Mouse (Mus musculus) left cerebral cortex, postnatal 14 days (tissue): Measurements from ENCODE around the gene Ift81. TPM values are rescaled to one million over a fixed set of nuclear protein-coding genes. Genes with fewer than 3 reads are reported as not detected.
"Not testable (repeated sequence)": the region's sequence is repeated elsewhere in the genome, so short reads cannot be mapped to it uniquely, and the experiment has no call there.

Experiments used
- DNase-seq, 2 experiments: peaks; one replicate each; pipeline ENCODE4 v3.0.0; 2021 to 2022; ENCODE audit warnings: low spot score in 2 of 2, mixed read lengths in 1 of 2
- intact Hi-C: fragments of 180-260 bp; cut with DNase I; formaldehyde crosslinking; loops from one replicate; pipeline ENCODE4 v1.15.1; 2025
- long read RNA-seq, 2 experiments: library from polyadenylated mRNA; stranded (forward); transcript quantifications; one replicate each; pipeline ENCODE4 v2.0.0; 2021
- total RNA-seq, 2 experiments: library from RNA; stranded (reverse); gene quantifications; 2 replicates each; pipeline ENCODE4 v1.2.3; 2021

The Ift81 gene
- total RNA-seq = 10 to 100 TPM; 35.5 to 36.5 TPM
- long read RNA-seq, experiment 1, transcript Ift81-201 (19 exons, 2,950 nt) = major isoform, 26 of 42 reads
- long read RNA-seq, experiment 1, partial matches to known transcripts = 3 of 42 reads
- long read RNA-seq, experiment 1, other reads (novel, unspliced or antisense) = 13 of 42 reads
- long read RNA-seq, experiment 2, transcript Ift81-201 (19 exons, 2,950 nt) = major isoform, 9 of 22 reads
- long read RNA-seq, experiment 2, partial matches to known transcripts = 3 of 22 reads
- long read RNA-seq, experiment 2, other reads (novel, unspliced or antisense) = 10 of 22 reads

DNA sequence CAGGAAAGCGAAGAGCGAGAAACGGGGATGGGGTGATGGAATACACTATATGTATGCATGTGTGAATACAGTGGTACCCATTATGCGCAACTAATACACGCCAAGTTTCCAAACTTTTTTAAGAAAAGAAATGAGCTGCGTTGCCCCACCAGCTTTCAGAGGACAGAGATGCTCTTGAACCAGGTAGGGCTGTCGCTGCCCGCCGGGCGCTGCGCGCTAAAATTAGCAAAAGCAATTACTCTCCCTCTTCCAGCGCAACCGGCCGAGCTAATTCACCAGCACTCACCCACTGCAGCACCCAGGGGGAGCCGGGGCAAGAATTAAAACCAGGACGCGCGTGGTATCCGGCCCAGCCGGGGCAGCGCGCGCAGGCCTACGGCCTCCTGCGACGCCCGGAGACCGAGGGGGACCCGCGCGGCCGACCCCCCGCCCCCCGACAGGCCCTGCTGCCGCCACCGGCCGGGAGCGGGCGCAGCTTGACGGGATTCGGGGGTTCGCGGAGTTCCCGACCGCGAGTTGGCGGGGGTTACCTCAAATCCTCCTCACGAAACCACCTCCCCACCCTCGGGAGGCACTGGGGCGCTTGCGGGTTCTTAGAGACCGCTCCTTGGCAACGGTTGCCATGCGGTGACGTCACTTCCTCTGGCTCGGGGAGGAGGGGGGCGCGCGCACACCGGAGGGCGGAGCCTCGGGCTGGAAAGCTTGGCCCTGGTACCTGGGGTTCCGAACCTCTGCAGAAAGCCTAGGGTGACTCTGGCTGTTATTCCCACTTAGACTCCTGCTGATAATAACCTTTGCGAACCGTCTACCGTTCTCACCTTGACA is at the start of gene Ift81:
Gene Ift81, minus strand, starts transcription at position 611 of the 825 bp plus-strand sequence.
- intact Hi-C loops = no loop called here
- DNase-seq = peak; percentile 96 to 97

DNA sequence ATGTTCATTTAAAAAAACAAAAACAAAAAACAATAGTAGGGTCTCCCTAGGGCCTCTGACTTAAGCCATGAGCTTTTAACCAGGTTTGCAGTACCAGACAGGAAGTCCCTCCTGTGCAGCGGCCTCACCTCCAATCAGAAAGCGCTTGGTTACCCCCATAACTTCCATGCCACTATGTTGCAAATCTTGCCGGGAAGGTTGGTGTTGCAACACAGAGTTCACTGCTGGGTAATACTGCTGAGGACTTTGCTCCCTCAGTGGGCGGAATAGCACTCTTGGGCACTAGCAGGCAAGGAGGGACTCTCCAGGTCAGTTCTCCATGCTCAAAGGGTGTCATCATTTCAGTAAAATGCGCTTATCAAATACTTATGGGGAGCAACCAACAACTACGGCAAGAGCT is 48.2 kb upstream of the Ift81 start:
- intact Hi-C loops = no loop called here
- DNase-seq = no peak

DNA sequence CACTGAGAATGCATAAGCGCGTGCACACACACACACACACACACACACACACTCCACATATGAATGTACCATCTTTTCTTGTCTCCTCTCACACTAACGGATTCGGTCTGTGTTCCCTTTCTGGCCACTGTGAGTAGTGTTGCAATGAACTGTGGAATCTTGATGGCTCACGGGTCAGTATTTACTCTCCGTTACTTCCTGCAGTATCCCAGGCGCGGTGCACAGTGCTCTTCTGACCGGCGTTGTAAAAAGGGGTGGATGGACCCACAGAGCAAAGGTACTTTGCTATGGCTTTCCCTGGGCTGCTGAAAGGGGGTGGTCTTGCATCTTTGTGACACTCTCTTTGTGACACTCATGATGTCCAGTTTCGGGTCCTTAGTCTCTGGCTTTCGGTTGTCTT is 42.5 kb upstream of the Ift81 start:
- intact Hi-C loops = no loop called here

GRCm38 (mm10) chr5:122654268-122654573 is 39.9 kb upstream of the Ift81 start:
- DNase-seq = no peak
- intact Hi-C loops = no loop called here

More for the DNA sequence above, 42.5 kb upstream of the Ift81 start:
- no peak for DNase-seq

GRCm38 (mm10) chr5:122653446-122654267 is 39.3 kb upstream of the Ift81 start:
- DNase-seq = peak; percentile 46 to 68
- intact Hi-C loops = no loop called here

GRCm38 (mm10) chr5:122653112-122653445 is 38.8 kb upstream of the Ift81 start:
- intact Hi-C loops = no loop called here
- peak; percentile 44 to 71 for DNase-seq

- no peak for DNase-seq
- intact Hi-C loops = no loop called here
Measured at GRCm38 (mm10) chr5:122652506-122652905, 38.2 kb upstream of the Ift81 start.

GRCm38 (mm10) chr5:122650100-122650499 is 35.8 kb upstream of the Ift81 start:
- intact Hi-C loops = no loop called here
- DNase-seq = no peak

DNA sequence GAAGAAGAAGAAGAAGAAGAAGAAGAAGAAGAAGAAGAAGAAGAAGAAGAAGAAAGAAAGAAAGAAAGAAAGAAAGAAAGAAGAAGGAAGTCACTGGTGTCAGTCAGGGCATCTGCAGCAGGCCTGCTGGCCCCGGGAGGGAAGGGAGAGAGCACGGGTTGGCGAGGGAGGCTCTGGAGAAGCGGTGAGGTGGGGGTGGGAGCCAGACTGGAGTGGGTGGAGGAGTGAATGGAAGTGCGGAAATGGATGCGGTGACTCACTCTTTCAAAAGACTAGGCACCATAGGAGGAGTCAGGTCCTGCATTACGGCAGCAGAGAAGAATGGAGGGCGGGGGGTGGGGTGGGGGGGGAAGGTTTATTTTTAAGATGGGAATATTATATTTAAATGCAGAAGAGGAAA is 34.9 kb upstream of the Ift81 start:
- DNase-seq = peak; percentile 56 to 62
- intact Hi-C loops = no loop called here

- intact Hi-C loops, DNase-seq: not testable (repeated sequence)
Measured at GRCm38 (mm10) chr5:122647952-122648374, 33.6 kb upstream of the Ift81 start.

- no peak for DNase-seq
- intact Hi-C loops = no loop called here
Measured at GRCm38 (mm10) chr5:122647256-122647924, 33.1 kb upstream of the Ift81 start.

DNA sequence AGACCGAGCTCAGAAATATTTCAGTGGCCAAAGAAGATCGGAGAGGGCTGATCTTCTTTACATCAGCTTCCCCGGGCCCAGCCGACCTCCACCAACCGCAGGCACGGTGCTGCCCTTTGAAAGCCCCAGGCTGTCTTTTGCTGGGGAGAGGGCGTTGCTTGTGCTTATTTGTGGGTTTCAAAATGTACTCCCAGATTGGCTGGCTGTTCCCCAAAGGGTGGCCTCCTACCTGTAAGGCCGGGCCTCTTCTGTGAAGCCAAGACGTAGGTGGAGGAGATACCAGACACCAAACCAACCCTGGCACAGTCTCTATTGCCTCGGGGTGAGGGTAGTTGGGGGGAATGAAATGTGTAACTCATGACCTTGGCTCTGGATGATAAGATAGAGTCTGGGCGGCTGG is 31.7 kb upstream of the Ift81 start:
- no peak for DNase-seq
- intact Hi-C loops = no loop called here

GRCm38 (mm10) chr5:122645290-122645689 is 31.0 kb upstream of the Ift81 start:
- no peak for DNase-seq
- intact Hi-C loops = no loop called here

DNA sequence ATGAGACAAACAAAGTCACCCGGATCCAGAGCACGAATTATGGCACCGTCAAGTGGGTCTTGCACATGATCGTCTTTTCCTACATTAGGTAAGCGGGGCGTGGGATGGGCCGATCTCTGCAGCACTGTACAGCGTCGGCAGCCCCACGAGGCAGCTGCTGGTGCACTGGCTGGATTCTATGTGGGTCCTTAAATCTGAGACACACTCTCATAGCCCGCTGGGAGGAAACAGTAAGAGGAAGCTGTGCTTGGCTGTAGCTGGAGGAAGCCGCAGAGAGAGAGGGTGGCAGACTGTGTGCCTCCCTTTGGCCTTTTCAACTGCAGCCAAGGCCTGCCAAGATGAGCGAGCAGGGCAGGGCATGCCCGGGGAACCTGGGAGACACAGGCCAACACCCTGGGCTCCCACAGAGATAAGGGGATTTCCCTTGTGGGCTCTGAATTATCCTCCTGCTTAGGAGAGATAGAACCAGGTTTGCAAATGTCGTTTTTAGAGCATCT is 29.8 kb upstream of the Ift81 start:
- intact Hi-C loops = loop anchor here (5.0 kb wide), 1 partner anchor 83 kb away; no protein-coding TSS in a partner anchor

GRCm38 (mm10) chr5:122643701-122644100 is 29.4 kb upstream of the Ift81 start, which contains the start of gene P2rx7:
P2rx7 (plus strand) TSS chr5:122643911.
- DNase-seq = peak; percentile 57 to 73
- intact Hi-C loops = loop anchor here (5.0 kb wide), 1 partner anchor 84 kb away; no protein-coding TSS in a partner anchor

More for the DNA sequence above, 29.8 kb upstream of the Ift81 start:
- DNase-seq = peak; percentile 23 to 47

DNA sequence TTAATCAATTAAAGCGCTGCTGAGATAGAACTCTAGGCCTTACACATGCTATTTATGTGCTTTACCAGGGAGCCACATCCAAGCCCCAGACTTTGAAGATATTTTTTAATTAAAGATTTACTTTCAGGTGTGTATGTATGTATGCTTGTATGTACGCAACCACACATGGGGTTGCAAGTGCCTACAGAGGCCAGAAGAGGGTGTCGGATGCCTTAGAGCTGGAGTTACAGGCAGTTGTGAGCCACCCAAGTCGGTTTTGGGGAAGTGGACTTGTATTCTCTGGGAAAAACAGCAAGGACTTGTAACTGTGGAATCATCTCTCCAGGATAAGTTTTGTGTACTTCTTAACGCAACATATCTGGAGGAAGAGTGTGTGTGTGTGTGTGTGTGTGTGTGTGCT is 25.7 kb upstream of the Ift81 start:
- intact Hi-C loops = loop anchor here (5.0 kb wide), 1 partner anchor 87 kb away; no protein-coding TSS in a partner anchor
- no peak for DNase-seq

GRCm38 (mm10) chr5:122639517-122639916 is 25.2 kb upstream of the Ift81 start:
- DNase-seq = no peak
- intact Hi-C loops = no loop called here

DNA sequence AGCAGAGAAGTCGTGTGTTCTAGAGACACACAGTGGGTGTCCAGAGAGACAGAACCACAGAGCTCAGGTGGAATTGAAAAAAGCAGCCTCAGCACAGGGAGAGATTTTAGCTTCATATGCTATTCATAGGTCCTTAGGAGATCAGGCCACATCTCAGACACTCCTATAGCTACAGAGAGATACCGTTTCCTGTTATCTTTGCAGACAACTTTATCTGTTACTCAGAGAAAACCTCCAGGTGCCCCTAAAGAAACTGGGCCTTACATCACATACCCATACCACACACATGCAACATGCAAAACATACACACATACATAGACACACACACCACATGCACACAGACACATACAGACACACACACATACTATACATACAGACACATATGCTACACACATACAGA is 24.0 kb upstream of the Ift81 start:
- DNase-seq = no peak
- intact Hi-C loops = no loop called here

GRCm38 (mm10) chr5:122636958-122637357 is 22.6 kb upstream of the Ift81 start:
- intact Hi-C loops = no loop called here
- no peak for DNase-seq
